Mouse (Mus musculus): ENCODE results near the gene Grip1.

Gene Grip1

GRCm38 (mm10) chr10:119573134-119573533 is 119.5 kb downstream of the Grip1 start:
- no peak for DNase-seq (ENCODE audit: low spot score)

GRCm38 (mm10) chr10:119575780-119576179 is 122.2 kb downstream of the Grip1 start:
- DNase-seq (ENCODE audit: low spot score), result no peak

- DNase-seq (ENCODE audit: low spot score), result no peak
These were observed 126.4 kb downstream of the Grip1 start for GRCm38 (mm10) chr10:119580024-119580423.

- no peak for DNase-seq (ENCODE audit: low spot score)
These were observed 131.0 kb downstream of the Grip1 start for GRCm38 (mm10) chr10:119584666-119585065.

- no peak for DNase-seq (ENCODE audit: low spot score)
These were observed 133.3 kb downstream of the Grip1 start for GRCm38 (mm10) chr10:119586976-119587375.

- no peak for DNase-seq (ENCODE audit: low spot score)
These were observed 143.2 kb downstream of the Grip1 start for GRCm38 (mm10) chr10:119596822-119597221.

- no peak for DNase-seq (ENCODE audit: low spot score)
These were observed 153.9 kb downstream of the Grip1 start for GRCm38 (mm10) chr10:119607501-119607900.

GRCm38 (mm10) chr10:119608998-119609397 is 155.4 kb downstream of the Grip1 start:
- DNase-seq (ENCODE audit: low spot score), result no peak

GRCm38 (mm10) chr10:119610279-119610895 is 156.8 kb downstream of the Grip1 start:
- peak; percentile 7 for DNase-seq (ENCODE audit: low spot score)

- no peak for DNase-seq (ENCODE audit: low spot score)
These were observed 158.4 kb downstream of the Grip1 start for GRCm38 (mm10) chr10:119612034-119612433.

GRCm38 (mm10) chr10:119614726-119615125 is 161.1 kb downstream of the Grip1 start:
- no peak for DNase-seq (ENCODE audit: low spot score)

- no peak for DNase-seq (ENCODE audit: low spot score)
These were observed 161.7 kb downstream of the Grip1 start for GRCm38 (mm10) chr10:119615240-119615885.

GRCm38 (mm10) chr10:119616078-119616477 is 162.4 kb downstream of the Grip1 start:
- no peak for DNase-seq (ENCODE audit: low spot score)

- no peak for DNase-seq (ENCODE audit: low spot score)
These were observed 175.0 kb downstream of the Grip1 start for GRCm38 (mm10) chr10:119628656-119629055.

- DNase-seq (ENCODE audit: low spot score), result no peak
These were observed 176.8 kb downstream of the Grip1 start for GRCm38 (mm10) chr10:119630401-119630800.

- no peak for DNase-seq (ENCODE audit: low spot score)
These were observed 178.3 kb downstream of the Grip1 start for GRCm38 (mm10) chr10:119631966-119632365.

- no peak for DNase-seq (ENCODE audit: low spot score)
These were observed 180.9 kb downstream of the Grip1 start for GRCm38 (mm10) chr10:119634544-119634943.

- DNase-seq (ENCODE audit: low spot score), result no peak
These were observed 186.9 kb downstream of the Grip1 start for GRCm38 (mm10) chr10:119640534-119640933.

- DNase-seq (ENCODE audit: low spot score), result no peak
These were observed 187.4 kb downstream of the Grip1 start for GRCm38 (mm10) chr10:119641011-119641410.

- no peak for DNase-seq (ENCODE audit: low spot score)
These were observed 190.7 kb downstream of the Grip1 start for GRCm38 (mm10) chr10:119644289-119644688.

GRCm38 (mm10) chr10:119646500-119647439 is 193.1 kb downstream of the Grip1 start:
- DNase-seq (ENCODE audit: low spot score), result no peak

- no peak for DNase-seq (ENCODE audit: low spot score)
These were observed 207.2 kb downstream of the Grip1 start for GRCm38 (mm10) chr10:119660677-119661353.

All from T-cell, adult 2 months (primary cell).